Mouse (Mus musculus) CD4-positive helper T cell, adult 2 months (primary cell): ENCODE results near the gene Tmem126b.
A peak's percentile ranks its signal among the peaks of the same experiment; 100 is the strongest.

Experiments
- DNase-seq: peaks from one replicate; pipeline ENCODE4 v3.0.0-alpha.2; 2012; ENCODE audit warnings: low read depth, missing footprints, low spot score

Tmem126b gene

DNA sequence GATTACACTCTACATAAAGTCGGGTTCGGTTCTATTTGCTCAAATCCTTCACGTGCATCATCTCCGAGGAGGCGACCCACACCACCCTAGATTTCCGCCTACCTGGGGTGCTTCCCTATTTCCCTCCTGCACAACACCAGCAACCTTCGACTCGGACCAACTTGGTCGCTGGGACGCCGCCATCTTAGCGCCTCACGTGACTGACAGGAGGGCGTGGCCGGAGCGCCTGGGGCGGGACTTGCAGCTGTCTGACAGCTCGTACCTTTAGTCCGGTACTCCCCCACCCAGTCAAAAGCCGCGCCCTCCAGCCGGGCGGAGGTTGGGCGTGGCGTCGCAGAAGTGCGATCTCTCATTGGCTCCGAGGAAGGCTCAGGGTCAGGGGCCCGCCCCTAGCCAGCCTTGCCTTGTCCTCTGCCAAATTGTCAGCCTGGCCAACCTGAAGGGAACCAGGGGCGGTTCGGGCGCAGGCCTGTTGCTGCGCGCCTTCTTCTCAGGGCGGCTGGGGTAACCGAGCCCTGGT, at the start of gene Tmem126b:
Gene Tmem126b (minus strand): TSS at position 209 of the 520 bp plus-strand sequence.
- peak; percentile 99 for DNase-seq

GRCm38 (mm10) chr7:90512293-90512692, 36.5 kb upstream of the Tmem126b start:
- no peak for DNase-seq

GRCm38 (mm10) chr7:90508124-90508523, 32.3 kb upstream of the Tmem126b start:
- DNase-seq, result no peak

DNA sequence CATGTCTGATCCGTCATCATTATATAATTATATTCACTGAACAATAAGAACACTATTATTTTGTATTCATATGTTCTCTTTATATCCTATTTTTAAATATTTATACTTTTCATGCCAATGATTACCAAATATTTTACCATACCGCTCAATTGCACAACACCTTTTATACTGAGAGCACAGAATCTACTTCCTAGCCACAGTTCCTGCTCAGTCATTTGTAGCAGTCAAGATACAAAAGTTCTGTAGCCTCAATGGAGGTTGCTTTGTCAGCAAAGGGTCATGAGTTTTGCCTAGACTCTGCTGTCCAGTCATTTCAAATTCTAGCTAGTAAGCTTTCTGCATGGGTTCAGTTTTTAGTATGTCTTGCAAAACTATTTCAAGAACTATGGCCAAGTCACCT, 6.8 kb upstream of the Tmem126b start:
- DNase-seq, result no peak

- DNase-seq, result peak; percentile 17
Observed at GRCm38 (mm10) chr7:90476313-90477245, 778 bp upstream of the Tmem126b start, which contains the start of gene Dlg2. Gene Dlg2, plus strand, starts transcription at chr7:90476672.

GRCm38 (mm10) chr7:90473511-90473910, 2.3 kb downstream of the Tmem126b start:
- peak; percentile 67 for DNase-seq

DNA sequence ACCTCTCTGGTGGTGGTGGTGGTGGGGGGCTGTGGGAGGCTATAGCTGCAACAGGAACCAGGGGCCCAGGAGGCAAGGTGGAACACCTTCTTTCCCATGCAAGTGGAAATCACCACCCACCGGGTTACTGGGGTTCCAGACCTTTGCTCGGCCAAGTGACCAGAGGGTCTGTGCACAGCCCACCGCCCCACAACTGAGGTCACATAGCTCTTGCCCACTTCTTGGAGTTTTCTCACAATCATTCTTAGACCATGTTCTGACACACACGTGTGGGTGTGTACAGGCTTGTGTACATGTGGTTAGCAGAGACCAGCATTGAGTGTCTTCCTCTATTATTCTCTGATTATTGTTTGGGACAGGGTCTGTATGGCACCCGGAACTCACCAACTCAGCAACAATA, 14.4 kb downstream of the Tmem126b start:
- DNase-seq, result no peak

GRCm38 (mm10) chr7:90460930-90461329, 14.9 kb downstream of the Tmem126b start:
- DNase-seq, result peak; percentile 49

GRCm38 (mm10) chr7:90460330-90460729, 15.5 kb downstream of the Tmem126b start:
- DNase-seq, result no peak

DNA sequence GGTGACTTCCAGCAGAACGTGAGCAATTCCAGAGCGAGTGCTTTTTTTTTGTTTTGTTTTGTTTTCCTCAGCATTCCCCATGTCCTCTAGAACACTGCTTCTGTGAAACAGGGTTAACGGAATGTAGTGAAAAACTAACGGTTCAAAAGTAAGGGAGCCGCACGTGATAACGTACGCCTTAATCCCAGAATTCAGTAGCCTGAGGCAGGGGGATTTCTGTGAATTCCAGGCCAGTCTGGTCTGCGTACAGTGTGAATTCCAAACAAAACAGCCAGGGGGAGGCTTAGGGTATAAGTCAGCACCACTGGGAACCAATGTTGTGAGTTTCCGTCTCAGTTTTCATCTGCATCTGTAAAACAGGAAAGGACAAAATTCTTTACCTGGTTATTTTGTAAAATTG, 18.3 kb downstream of the Tmem126b start:
- DNase-seq, result no peak

DNA sequence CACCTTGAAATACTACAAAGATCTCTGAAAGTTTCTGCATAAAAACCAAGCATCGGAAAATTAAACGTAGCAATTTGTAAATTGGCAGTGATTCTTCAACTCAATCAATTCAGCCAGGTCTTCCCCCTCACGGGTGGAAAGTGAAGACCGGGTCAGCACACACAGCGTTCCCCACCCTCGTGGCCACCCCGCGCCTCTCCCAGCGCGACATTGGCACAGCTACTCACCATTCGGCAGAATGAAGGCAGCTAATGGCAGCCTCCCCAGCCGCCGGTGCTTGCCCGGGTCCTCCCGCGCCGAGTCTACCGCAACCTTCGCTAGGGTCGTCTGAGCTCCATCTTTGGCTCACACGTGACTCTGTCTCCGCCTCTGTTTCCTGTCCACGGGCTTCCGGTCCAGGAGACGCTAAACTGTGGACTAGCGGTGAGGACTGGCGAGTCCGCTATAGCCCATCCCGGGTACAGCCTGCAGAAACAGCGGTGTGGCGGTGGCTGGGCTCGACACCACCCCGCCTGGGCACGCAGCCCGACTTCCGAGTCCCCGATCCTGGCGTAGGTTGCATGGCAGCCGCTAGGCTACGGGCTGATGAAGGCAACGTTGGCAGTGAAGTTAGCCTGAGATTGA, 18.8 kb downstream of the Tmem126b start, which contains the start of gene Tmem126a:
Gene Tmem126a (minus strand): TSS at position 385 of the 624 bp plus-strand sequence.
- DNase-seq, result peak; percentile 84

DNA sequence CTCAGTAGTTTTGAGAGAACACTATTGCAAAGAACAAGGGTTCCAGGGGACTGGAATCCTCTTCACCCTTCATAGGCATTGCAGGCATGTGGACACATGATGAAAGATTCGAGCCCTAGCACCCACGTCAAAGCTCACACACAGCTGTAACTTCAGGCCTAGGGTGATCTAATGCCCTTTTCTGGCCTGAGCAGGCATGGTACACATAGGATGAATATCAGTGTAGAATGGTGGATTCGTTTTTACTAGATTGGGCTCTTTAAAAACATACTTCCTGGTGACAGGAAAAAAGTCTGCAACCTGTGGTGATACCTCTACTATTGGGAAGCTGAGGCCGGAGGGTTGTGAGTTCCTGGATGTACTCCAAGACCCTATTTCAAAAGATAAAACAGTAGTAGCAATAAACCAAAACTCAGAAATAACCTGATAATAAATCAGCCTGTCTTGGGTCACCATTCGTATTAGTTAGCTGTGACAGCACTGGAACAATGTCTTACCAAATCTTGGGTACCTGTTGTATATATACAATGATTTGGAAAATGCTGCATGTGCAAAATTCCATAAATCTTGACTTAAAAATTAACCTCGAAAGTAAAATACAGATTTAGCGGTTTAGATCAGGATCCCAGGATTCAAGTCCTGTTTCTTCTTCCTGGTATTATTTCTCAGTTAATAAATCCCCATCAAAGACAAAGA, 19.5 kb downstream of the Tmem126b start:
- peak; percentile 17 for DNase-seq

- peak; percentile 33 for DNase-seq
Observed at GRCm38 (mm10) chr7:90444206-90444605, 31.6 kb downstream of the Tmem126b start.

GRCm38 (mm10) chr7:90443101-90444091, 32.4 kb downstream of the Tmem126b start:
- DNase-seq, result peak; percentile 85

- DNase-seq, result peak; percentile 98
Observed at GRCm38 (mm10) chr7:90442518-90443080, 33.2 kb downstream of the Tmem126b start, which contains the start of gene Crebzf. Gene Crebzf, plus strand, starts transcription at chr7:90442729.

- no peak for DNase-seq
Observed at GRCm38 (mm10) chr7:90442070-90442469, 33.7 kb downstream of the Tmem126b start.

DNA sequence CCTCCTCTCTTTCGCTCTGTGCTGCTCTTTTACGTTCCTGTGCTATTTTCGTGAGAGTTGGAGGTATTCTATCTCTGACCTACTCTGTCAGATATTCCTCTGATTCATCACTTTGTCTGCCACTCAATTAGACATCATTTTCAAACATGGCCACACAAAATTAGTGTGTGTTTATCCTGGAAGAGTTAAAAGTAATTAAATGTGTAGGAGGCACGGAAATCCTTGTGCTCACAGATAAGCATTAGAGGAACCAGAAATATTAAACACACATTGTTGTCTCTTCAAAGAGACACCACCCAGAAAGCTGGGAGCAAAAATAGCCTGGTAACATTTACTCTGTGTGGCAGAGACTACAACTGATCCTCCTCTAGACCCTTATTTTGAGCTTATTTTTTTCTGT, 35.8 kb downstream of the Tmem126b start:
- DNase-seq, result no peak

DNA sequence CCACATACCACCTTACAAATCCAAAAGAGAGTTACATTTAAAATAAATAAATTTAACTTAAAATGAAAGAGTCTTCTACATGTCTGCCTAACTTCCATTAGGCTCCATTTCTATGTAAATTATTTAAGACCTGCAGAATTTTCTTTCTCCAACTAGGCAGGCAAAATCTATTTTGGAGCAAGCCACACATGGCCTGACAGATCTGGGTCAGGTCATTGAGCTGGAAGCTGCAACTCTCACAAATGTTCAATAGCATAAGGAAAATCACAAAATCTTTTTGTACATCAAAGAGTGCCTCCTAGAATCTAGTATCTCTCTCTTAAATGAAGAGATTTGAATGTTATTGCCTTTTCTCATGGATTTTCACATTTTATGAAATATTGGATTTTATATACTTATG, 43.6 kb downstream of the Tmem126b start:
- no peak for DNase-seq

- DNase-seq, result no peak
Observed at GRCm38 (mm10) chr7:90427006-90427405, 48.8 kb downstream of the Tmem126b start.
